Mouse (Mus musculus) lung, adult 18-20 months (tissue): ENCODE data around the gene Gli2.
A peak's percentile ranks its signal among the peaks of the same experiment; 100 is the strongest.

Experiments used
- DNase-seq, 2 experiments: peaks; one replicate each; pipeline ENCODE4 v3.0.0; 2022; ENCODE audit warnings: mixed read lengths in 2 of 2

Gene Gli2

GRCm38 (mm10) chr1:118898351-118898750 is 155.1 kb downstream of the Gli2 start:
- no peak for DNase-seq

DNA sequence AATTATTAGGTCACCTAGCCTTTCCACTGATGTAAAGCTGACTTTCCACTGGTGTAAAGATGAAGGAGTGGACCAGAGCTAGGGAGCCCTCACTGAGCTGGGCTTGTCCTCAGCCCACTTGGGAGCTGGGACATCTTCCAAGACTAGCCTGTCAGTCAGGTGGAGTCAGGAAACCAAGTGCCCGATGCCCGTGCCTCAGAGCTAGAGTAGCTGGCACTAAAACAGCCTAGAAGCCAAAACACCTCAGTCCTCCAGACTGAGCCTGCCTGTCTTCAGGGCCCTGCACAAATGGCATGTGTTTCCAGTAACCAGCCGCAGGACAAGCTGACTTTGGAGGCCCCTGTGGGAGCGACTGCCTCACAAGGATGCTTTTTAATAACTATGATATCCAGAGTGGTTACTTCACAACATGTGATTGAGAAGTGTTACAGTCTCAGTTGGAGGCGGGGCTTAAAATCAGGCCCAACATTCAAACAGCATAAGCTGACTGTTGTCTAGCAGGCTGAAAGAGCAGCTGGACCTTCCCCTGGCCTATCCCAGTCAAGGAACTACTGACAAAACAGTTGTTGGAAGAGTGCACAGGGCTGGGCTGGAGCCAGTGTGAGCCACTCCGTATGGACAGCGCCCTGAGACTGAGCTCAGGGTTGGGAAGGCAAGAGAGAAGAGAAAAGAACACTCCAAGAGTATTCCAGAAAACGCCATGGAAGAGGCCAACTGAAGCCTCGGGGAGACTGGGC is 158.2 kb downstream of the Gli2 start:
- no peak for DNase-seq

DNA sequence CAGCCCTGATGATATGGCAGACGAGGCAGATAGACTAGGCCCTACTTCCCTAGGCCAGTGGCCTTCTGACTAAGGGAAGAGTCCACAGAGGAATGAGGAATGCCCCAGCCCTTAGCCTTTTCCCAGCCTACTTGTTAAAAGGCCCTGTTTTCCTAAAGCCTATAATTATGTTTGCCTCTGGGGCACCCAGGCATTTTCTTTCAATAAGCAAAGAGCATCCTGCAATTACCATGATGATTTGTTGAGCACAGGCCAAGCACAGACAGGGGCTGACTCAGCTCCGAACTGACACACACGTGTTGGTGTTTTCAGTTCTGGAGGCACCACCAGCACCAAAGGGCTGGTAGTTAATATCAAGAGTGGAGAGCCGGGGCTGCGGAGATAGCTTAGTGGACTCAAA is 162.0 kb downstream of the Gli2 start:
- DNase-seq: no peak

DNA sequence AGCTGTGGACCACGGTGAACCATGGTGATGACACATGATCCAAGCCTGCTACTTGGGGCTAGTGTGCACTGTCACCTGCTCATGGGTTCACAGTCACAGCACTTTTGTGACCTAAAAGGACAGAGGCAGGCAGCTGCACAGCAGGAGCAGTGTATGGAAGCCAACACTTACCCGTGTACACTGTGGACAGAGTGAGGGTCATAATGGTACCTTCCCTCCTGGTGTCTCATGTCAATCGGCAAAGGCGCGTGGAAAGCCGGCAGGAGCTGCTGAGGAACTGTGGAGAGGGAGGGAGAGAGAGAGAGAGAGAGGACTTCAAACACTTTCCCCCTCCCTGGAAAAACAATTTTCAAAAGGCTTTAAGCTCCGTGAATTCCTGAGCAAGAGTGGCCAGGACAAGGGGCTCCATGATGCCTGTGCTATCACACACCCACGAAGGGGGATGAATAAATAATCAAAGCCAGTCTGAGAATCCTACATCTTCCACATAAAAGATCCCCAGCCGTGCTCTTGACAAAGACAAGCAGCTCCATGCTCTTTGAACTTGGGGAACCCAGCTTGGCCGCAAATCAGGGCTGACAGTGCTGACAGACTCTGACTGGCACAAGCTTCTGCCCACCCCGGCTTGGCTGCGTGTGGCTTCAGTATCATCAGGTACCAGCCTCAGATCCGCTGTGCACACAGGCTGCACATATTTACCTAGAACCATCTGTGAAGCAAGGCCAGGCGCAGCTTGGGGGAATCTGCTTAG is 163.1 kb downstream of the Gli2 start:
- DNase-seq: no peak

GRCm38 (mm10) chr1:118880781-118881247 is 172.6 kb downstream of the Gli2 start:
- no peak for DNase-seq

DNA sequence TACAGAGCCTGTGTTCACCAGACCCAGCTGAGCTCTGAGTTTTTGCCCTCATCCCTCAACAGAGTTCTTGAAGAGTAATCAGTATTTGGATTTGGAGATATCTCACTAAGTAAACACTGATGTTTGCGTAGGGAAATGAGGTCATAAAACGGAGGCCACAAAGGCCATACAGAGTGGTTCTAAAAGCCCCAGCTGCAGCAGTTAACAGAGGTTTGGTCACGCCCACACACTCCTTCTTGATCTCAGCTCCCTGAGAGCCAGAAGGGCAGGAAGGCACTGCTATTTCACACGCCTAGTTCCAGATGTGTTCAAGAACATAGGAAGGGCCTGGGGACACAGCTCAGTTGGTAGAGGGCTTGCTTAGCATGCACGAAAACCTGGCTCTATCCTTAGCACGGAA is 175.1 kb downstream of the Gli2 start:
- DNase-seq: peak in 1 of 2 experiments; percentile 6

GRCm38 (mm10) chr1:118875227-118875626 is 178.2 kb downstream of the Gli2 start:
- DNase-seq: no peak

GRCm38 (mm10) chr1:118873559-118873958 is 179.9 kb downstream of the Gli2 start:
- no peak for DNase-seq

- DNase-seq: no peak
Measured at GRCm38 (mm10) chr1:118864735-118865134, 188.7 kb downstream of the Gli2 start.

- no peak for DNase-seq
Measured at GRCm38 (mm10) chr1:118864031-118864430, 189.4 kb downstream of the Gli2 start.

DNA sequence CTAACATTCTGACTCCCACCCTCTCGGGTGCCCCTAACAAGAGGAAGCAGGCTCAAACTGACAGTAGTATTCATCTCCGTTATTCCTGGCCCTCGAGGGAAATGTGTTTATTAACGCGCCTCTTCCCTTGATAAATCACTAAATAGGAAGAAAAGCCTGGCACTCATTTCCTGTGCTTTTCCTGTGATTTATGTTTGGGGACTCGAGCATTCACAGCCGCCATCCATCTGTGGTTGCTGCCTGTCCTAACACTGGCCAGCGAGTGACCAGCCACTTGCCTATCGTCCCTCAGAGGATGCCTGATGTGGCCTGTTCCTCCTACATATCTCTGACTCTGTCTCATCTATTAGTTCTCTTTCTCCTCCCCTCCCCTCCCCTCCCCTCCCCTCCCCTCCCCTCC is 195.3 kb downstream of the Gli2 start:
- DNase-seq: no peak

GRCm38 (mm10) chr1:118830658-118831057 is 222.8 kb downstream of the Gli2 start:
- no peak for DNase-seq

- DNase-seq: no peak
Measured at GRCm38 (mm10) chr1:118826614-118827013, 226.8 kb downstream of the Gli2 start.

DNA sequence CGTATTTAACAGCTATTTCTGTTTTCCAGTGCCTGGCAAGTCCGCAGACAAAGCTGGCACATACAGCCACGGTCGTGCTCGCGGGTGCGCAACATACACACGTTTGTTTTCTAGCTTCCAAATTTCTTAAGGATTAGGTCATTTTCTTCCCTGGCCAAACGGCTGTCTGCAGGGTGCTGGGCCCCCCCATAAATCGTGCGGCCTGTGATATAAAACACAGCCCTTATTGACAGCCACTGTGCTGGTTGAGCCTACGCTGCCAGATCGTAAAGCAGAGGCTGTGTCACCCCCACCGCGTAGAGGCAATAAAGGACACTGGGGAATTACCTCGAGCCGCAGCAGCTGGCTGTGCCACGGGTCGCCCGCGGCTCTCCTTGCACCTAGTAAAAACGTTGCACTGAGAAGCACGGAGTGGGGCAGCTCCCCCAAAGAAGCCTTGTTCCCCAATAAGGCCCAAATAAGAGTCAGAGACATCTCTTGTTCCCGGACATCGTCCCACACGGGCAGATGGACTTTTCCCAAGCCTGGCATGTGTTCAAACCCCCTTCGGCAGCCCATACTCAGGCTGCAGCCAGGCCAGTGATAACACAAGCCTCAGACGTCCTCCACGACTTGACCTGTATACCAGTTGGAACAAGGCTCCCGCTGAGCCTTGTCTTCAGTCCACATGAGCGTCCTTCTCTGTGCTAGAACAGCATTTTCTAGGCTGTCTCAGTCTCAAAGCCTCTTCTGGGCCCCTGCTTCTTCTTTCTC is 227.8 kb downstream of the Gli2 start:
- no peak for DNase-seq

DNA sequence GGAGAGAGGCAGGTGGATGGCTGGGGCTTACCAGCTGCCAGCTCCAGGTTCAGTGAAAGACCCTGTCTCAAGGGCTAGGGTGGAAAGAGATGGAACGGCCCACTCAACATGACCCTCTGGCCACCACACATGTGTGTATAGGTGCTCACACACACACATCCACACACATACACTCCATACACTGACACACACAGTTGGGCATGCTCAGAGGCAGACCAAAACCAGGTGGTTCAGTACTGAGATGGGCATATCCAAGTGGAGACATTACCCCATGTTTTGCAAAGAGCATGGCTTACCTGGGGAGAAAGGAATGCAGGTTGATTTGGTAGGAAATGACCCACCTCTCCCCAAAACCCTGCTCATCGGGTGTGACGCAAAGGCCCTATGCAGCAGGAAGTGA is 228.4 kb downstream of the Gli2 start:
- DNase-seq: no peak

GRCm38 (mm10) chr1:118822258-118822657 is 231.2 kb downstream of the Gli2 start:
- DNase-seq: no peak

GRCm38 (mm10) chr1:118815015-118815414 is 238.4 kb downstream of the Gli2 start:
- no peak for DNase-seq

- no peak for DNase-seq
Measured at GRCm38 (mm10) chr1:118810336-118810735, 243.1 kb downstream of the Gli2 start.

GRCm38 (mm10) chr1:118806727-118807126 is 246.7 kb downstream of the Gli2 start:
- DNase-seq: no peak

DNA sequence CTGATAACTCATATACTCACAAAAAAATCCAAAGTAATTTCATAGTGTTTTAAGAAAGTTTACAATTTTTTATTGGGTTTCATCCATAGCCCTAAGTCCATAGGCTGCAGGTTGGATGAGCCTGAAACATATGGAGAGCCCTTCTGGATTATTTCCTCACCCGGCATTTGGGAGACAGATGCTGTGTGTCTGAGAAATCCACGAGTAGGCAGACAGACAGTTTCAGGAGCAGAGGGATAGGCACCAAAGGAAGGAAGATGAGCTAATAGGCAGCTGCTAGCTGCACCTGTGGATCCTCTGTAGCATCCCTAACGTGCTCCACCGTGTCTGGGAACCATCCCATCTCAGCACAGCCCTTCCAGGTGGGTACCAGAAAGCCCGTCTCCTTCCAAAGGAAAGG is 251.3 kb downstream of the Gli2 start:
- no peak for DNase-seq

DNA sequence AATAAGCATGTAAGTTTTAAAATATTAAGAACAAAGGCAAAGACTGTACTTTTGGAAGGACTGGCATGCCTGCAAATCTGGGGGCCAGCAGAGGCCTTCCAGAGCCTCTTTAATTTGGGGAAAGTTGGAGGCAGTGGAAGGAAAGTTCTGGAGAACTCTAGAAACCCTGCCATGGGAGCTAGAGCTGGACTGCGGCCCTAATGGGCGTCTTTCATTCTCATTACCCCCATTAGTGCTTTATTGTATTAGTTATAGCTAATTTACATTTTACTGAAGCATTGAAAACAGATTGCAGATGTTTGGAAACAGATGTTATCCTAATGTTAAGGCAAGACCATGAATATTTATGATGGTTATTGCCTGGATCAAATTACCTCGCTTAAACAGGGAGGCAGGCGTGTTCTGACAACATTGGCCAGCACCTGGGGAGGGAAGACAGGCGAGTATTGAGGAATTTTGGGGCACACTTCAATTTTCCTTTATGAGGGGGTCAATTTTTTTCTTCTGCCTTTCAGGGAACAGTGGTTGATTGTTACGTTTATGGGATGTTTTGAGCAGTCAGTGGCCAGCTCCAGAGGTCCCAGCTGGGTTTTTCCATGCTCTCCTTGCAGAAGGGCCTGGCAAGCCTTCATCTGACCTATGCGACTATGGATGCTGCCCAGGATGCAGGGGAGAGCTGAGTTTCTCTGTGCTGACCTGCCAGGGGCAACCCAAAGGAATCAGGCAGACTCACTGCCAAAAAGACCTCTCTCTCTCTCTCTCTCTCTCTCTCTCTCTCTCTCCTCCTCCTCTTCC is 253.9 kb downstream of the Gli2 start:
- no peak for DNase-seq

- DNase-seq: no peak
Measured at GRCm38 (mm10) chr1:118795415-118796167, 257.8 kb downstream of the Gli2 start.
